Mouse (Mus musculus): Measurements from ENCODE around the gene Hist1h2ai.
A peak's percentile ranks its signal among the peaks of the same experiment; 100 is the strongest.

The Hist1h2ai gene

GRCm38 (mm10) chr13:21727948-21728572, 11.8 kb downstream of the Hist1h2ai start:
- DNase-seq (ENCODE audit: low spot score) = peak; percentile 79

GRCm38 (mm10) chr13:21729544-21729943, 13.3 kb downstream of the Hist1h2ai start:
- DNase-seq (ENCODE audit: low spot score) = no peak

- DNase-seq (ENCODE audit: low spot score) = peak; percentile 62
Observed at GRCm38 (mm10) chr13:21733466-21733865, 17.2 kb downstream of the Hist1h2ai start.

GRCm38 (mm10) chr13:21734010-21734905, 18.0 kb downstream of the Hist1h2ai start:
- peak; percentile 97 for DNase-seq (ENCODE audit: low spot score)

- peak; percentile 96 for DNase-seq (ENCODE audit: low spot score)
Observed at GRCm38 (mm10) chr13:21734906-21735767, 18.9 kb downstream of the Hist1h2ai start, which contains the start of gene Hist1h4j. Hist1h4j (plus strand) TSS chr13:21735064.

GRCm38 (mm10) chr13:21745006-21745405, 28.8 kb downstream of the Hist1h2ai start:
- no peak for DNase-seq (ENCODE audit: low spot score)

GRCm38 (mm10) chr13:21749387-21750158, 33.4 kb downstream of the Hist1h2ai start:
- DNase-seq (ENCODE audit: low spot score) = peak; percentile 76

- peak; percentile 97 for DNase-seq (ENCODE audit: low spot score)
Observed at GRCm38 (mm10) chr13:21750159-21751017, 34.2 kb downstream of the Hist1h2ai start, which contains the start of gene Hist1h4k. Hist1h4k (minus strand) TSS chr13:21750505.

GRCm38 (mm10) chr13:21751417-21751816, 35.2 kb downstream of the Hist1h2ai start:
- DNase-seq (ENCODE audit: low spot score) = peak; percentile 18

GRCm38 (mm10) chr13:21751827-21752226, 35.6 kb downstream of the Hist1h2ai start:
- peak; percentile 40 for DNase-seq (ENCODE audit: low spot score)

GRCm38 (mm10) chr13:21752356-21752755, 36.1 kb downstream of the Hist1h2ai start:
- peak; percentile 59 for DNase-seq (ENCODE audit: low spot score)

GRCm38 (mm10) chr13:21753051-21753523, 36.9 kb downstream of the Hist1h2ai start:
- DNase-seq (ENCODE audit: low spot score) = peak; percentile 75

- DNase-seq (ENCODE audit: low spot score) = peak; percentile 97
Observed at GRCm38 (mm10) chr13:21753524-21754285, 37.5 kb downstream of the Hist1h2ai start, which contains the start of the genes Hist1h2ak and Hist1h2bn. Hist1h2ak (minus strand) TSS chr13:21753827. Hist1h2bn (plus strand) TSS chr13:21754123.

- peak; percentile 77 for DNase-seq (ENCODE audit: low spot score)
Observed at GRCm38 (mm10) chr13:21754294-21755001, 38.2 kb downstream of the Hist1h2ai start.

- peak; percentile 33 for DNase-seq (ENCODE audit: low spot score)
Observed at GRCm38 (mm10) chr13:21755707-21756106, 39.5 kb downstream of the Hist1h2ai start.
